Mouse (Mus musculus): ENCODE results near the gene Taf3.

- TF ChIP-seq USF1 (IDR thresholded peaks at IDR 0.05; ENCODE audit: low read depth) (no peak), MAX (IDR thresholded peaks at IDR 0.05) (no peak), CTCF (IDR thresholded peaks at IDR 0.05; ENCODE audit: control insufficient read depth, insufficient read depth, insufficient read length) (no peak), MYOD1 (IDR thresholded peaks at IDR 0.05; ENCODE audit: control insufficient read depth, insufficient read length, low read depth) (no peak)
These were observed 165.9 kb downstream of the Taf3 start for GRCm38 (mm10) chr2:9882371-9882925.
